Mouse (Mus musculus): ENCODE measurements around the gene Lmnb2. TPM values are rescaled to one million over a fixed set of nuclear protein-coding genes. Genes with fewer than 3 reads are reported as not detected.

Gene Lmnb2
- polyA plus RNA-seq, 1 experiment from 2014 or later: 23.6 TPM

- peaks cover 53% of the 10 kb centered on the region for H3K4me1 ChIP-seq
- H3K9me3 ChIP-seq (replicated peaks): no peaks in the 10 kb centered on the region
- H3K4me2 ChIP-seq: no peak overlapping the region
- H3K4me3 ChIP-seq: no peak overlapping the region
- H3K9ac ChIP-seq: no peak overlapping the region
- no peak overlapping the region for H3K27ac ChIP-seq
- ATAC-seq: no peak
- no peaks in the 10 kb centered on the region for H3K36me3 ChIP-seq
- 72% methylated on average over 9 of the region's 9 CpGs for WGBS (ENCODE audit: insufficient replicate concordance)
- H3K27me3 ChIP-seq (replicated peaks): peaks cover 31% of the 10 kb centered on the region
Measured at GRCm38 (mm10) chr10:80943701-80944100, 25.7 kb upstream of the Lmnb2 start.

GRCm38 (mm10) chr10:80942919-80943318 is 24.9 kb upstream of the Lmnb2 start:
- H3K4me3 ChIP-seq: no peak overlapping the region
- no peak overlapping the region for H3K27ac ChIP-seq
- H3K4me1 ChIP-seq: peaks cover 46% of the 10 kb centered on the region
- H3K36me3 ChIP-seq: no peaks in the 10 kb centered on the region
- WGBS (ENCODE audit: insufficient replicate concordance): 13% methylated on average over 8 of the region's 8 CpGs
- H3K9ac ChIP-seq: no peak overlapping the region
- H3K4me2 ChIP-seq: no peak overlapping the region
- no peak for ATAC-seq
- H3K9me3 ChIP-seq (replicated peaks): no peaks in the 10 kb centered on the region
- peaks cover 39% of the 10 kb centered on the region for H3K27me3 ChIP-seq (replicated peaks)

DNA sequence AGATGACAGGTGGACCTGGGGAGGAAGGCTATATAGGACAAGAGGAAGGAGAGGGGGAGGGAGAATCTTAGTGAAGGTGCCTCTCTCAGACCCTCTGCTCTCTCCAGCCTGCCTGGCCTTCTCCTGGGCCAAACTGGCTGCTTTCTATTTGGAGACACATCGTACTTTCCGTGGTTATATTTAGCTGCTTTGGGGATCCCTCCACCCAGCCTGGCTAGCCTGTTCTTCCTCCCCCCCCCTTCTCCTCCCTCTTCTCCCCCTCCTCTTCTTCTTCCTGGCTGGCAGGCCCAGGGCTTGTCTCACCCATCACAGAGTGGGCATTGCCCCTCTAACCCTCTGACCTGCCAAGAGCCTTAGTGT is 22.9 kb upstream of the Lmnb2 start:
- Histone ChIP-seq H3K4me1 (peaks cover 53% of the 10 kb centered on the region), H3K36me3 (no peaks in the 10 kb centered on the region), H3K9ac (no peak overlapping the region), H3K4me3 (no peak overlapping the region), H3K27me3 (replicated peaks) (peaks cover 58% of the 10 kb centered on the region), H3K4me2 (0 out of 2 replicates have a peak overlapping the region, but pooled peaks have one; percentile 78), H3K27ac (no peak overlapping the region), H3K9me3 (replicated peaks) (no peaks in the 10 kb centered on the region)
- ATAC-seq: no peak
- WGBS (ENCODE audit: insufficient replicate concordance): 23% methylated on average over 2 of the region's 2 CpGs

GRCm38 (mm10) chr10:80940320-80940987 is 22.4 kb upstream of the Lmnb2 start:
- Histone ChIP-seq H3K9me3 (replicated peaks) (no peaks in the 10 kb centered on the region), H3K9ac (no peak overlapping the region), H3K36me3 (no peaks in the 10 kb centered on the region), H3K4me3 (no peak overlapping the region), H3K27me3 (replicated peaks) (peaks cover 63% of the 10 kb centered on the region), H3K27ac (no peak overlapping the region), H3K4me1 (peaks cover 58% of the 10 kb centered on the region), H3K4me2 (peak overlapping the region; percentile 78)
- 0 out of 2 replicates have a peak, but pooled peaks have one; percentile 28 for ATAC-seq
- WGBS (ENCODE audit: insufficient replicate concordance): 26% methylated on average over 8 of the region's 8 CpGs

DNA sequence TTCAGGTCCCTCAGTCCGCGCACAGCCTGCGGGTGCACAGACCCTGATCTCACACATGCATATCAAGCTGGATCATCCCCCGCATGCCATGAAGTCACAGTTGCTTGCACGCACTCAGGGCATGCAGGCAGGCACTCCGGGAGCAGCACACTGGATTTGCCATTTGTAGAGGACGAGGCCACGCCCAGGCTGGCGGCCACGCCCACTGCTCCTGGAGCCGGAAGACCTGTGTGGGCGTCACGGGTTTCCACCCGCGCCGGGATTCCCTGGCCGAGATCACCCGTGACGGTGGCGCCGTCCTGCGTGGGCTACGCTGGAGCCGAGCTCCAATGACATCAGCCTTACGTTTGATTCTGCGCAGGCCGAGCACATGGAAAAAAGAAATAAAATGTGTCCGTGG is 21.6 kb upstream of the Lmnb2 start:
- Histone ChIP-seq H3K27ac (no peak overlapping the region), H3K9ac (peak overlapping the region; percentile 42), H3K4me1 (peaks cover 61% of the 10 kb centered on the region), H3K9me3 (replicated peaks) (no peaks in the 10 kb centered on the region), H3K4me3 (peak overlapping the region; percentile 49), H3K36me3 (no peaks in the 10 kb centered on the region), H3K4me2 (peak overlapping the region; percentile 78), H3K27me3 (replicated peaks) (peaks cover 68% of the 10 kb centered on the region)
- ATAC-seq: peak; percentile 24
- WGBS (ENCODE audit: insufficient replicate concordance): 5% methylated on average over 28 of the region's 28 CpGs

- Histone ChIP-seq H3K9me3 (replicated peaks) (no peaks in the 10 kb centered on the region), H3K27me3 (replicated peaks) (peaks cover 75% of the 10 kb centered on the region), H3K4me3 (peak overlapping the region; percentile 49), H3K27ac (no peak overlapping the region), H3K4me1 (peaks cover 61% of the 10 kb centered on the region), H3K9ac (no peak overlapping the region), H3K36me3 (no peaks in the 10 kb centered on the region), H3K4me2 (peak overlapping the region; percentile 78)
- 0 out of 2 replicates have a peak, but pooled peaks have one; percentile 8 for ATAC-seq
- WGBS (ENCODE audit: insufficient replicate concordance): 12% methylated on average over 15 of the region's 15 CpGs
Measured at GRCm38 (mm10) chr10:80938831-80939550, 20.9 kb upstream of the Lmnb2 start.

GRCm38 (mm10) chr10:80937646-80938045 is 19.6 kb upstream of the Lmnb2 start:
- Histone ChIP-seq H3K4me1 (peaks cover 72% of the 10 kb centered on the region), H3K27me3 (replicated peaks) (peaks cover 83% of the 10 kb centered on the region), H3K4me2 (no peak overlapping the region), H3K9me3 (replicated peaks) (no peaks in the 10 kb centered on the region), H3K36me3 (no peaks in the 10 kb centered on the region), H3K4me3 (no peak overlapping the region), H3K9ac (no peak overlapping the region), H3K27ac (no peak overlapping the region)
- ATAC-seq: no peak
- WGBS (ENCODE audit: insufficient replicate concordance): 37% methylated on average over 8 of the region's 8 CpGs

DNA sequence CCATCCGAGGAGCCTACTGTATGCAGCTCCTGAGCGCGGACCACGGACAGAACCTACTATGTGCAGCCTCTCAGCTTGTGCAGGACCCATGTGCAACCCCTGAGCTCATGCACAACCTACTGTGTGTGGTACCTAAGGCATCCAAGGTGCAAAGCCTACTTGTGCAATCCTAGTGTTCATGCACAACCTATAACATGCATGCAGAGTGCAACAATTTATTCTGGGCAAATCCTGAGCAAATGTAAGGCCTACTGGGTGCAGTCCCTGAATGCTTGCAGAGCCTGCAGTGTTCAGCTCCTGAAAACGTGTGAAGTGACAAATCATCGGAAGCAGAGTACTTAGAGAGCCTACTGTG is 18.7 kb upstream of the Lmnb2 start:
- no peak overlapping the region for H3K9ac ChIP-seq
- 9% methylated on average over 6 of the region's 6 CpGs for WGBS (ENCODE audit: insufficient replicate concordance)

DNA sequence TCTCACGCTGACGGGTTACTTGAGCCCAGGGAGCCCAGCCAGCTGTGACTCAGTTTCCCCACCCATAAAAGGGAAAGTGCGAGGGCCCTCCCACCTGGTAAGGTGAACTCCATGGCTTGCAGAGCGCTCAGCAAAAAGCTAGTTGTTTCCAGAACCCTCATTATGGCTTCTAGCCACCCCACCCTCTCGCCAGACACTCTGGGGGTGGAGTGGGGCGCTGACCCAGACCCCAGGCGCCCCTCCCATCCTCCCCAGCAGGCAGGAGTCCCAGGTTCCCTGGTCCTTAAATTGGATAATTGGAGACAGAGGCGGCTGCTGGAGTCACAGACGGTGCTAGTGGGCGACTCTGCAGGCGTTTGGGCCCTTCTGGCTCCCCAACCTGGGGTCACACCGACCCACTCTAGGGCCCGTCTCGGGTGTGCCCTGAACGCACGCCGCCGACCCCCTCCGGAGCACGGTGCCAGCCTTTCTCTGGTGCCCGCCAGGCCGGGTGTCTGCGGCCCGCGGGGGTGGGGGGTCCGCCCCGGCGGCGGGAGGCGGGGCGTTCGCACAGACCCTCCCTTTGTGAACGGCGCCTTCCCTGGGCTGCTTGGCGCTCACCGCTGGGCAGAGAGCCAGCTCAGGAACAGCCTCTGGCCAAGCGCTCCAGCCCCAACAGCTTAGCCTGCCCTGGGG is 18.2 kb upstream of the Lmnb2 start:
- Histone ChIP-seq H3K9me3 (replicated peaks) (no peaks in the 10 kb centered on the region), H3K9ac (no peak overlapping the region), H3K4me2 (peak overlapping the region; percentile 60), H3K4me3 (peak overlapping the region; percentile 30), H3K27me3 (replicated peaks) (peaks cover 95% of the 10 kb centered on the region), H3K36me3 (no peaks in the 10 kb centered on the region), H3K27ac (no peak overlapping the region), H3K4me1 (peaks cover 81% of the 10 kb centered on the region)
- ATAC-seq: no peak
- WGBS (ENCODE audit: insufficient replicate concordance): 5% methylated on average over 37 of the region's 37 CpGs

More for the DNA sequence above, 18.7 kb upstream of the Lmnb2 start:
- Histone ChIP-seq H3K4me1 (peaks cover 79% of the 10 kb centered on the region), H3K4me2 (peak overlapping the region; percentile 60), H3K4me3 (peak overlapping the region; percentile 30), H3K27ac (no peak overlapping the region), H3K9me3 (replicated peaks) (no peaks in the 10 kb centered on the region), H3K27me3 (replicated peaks) (peaks cover 92% of the 10 kb centered on the region), H3K36me3 (no peaks in the 10 kb centered on the region)
- ATAC-seq: no peak

- Histone ChIP-seq H3K9me3 (replicated peaks) (no peaks in the 10 kb centered on the region), H3K4me2 (peak overlapping the region; percentile 60), H3K4me1 (peaks cover 81% of the 10 kb centered on the region), H3K36me3 (no peaks in the 10 kb centered on the region), H3K27ac (no peak overlapping the region), H3K4me3 (no peak overlapping the region), H3K9ac (no peak overlapping the region), H3K27me3 (replicated peaks) (peaks cover 95% of the 10 kb centered on the region)
- no peak for ATAC-seq
- 9% methylated on average over 17 of the region's 17 CpGs for WGBS (ENCODE audit: insufficient replicate concordance)
Measured at GRCm38 (mm10) chr10:80935698-80936097, 17.7 kb upstream of the Lmnb2 start.

DNA sequence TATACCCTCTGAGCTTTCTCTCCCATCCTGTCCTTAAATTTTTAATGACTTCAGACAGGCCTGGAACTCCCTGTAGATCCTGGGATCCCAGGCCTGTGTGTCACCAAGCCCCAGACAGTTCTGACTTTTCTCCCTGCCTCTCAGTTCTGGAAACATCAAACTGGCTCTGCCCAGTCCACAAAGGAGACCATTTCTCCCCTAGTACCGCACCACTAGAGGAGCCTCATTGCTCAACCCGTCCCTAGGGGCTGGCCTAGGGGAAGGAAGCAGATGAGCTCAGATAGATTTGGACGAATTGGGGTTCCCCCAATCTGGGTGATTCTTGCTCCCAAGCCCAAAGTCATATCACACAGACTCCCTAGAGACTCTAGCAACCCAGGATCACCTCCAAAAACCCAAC is 17.2 kb upstream of the Lmnb2 start:
- no peak overlapping the region for H3K4me3 ChIP-seq
- peaks cover 81% of the 10 kb centered on the region for H3K4me1 ChIP-seq
- H3K27ac ChIP-seq: no peak overlapping the region
- H3K36me3 ChIP-seq: no peaks in the 10 kb centered on the region
- no peak for ATAC-seq
- H3K9ac ChIP-seq: no peak overlapping the region
- H3K4me2 ChIP-seq: 0 out of 2 replicates have a peak overlapping the region, but pooled peaks have one; percentile 60
- peaks cover 95% of the 10 kb centered on the region for H3K27me3 ChIP-seq (replicated peaks)
- 12% methylated on average over 3 of the region's 3 CpGs for WGBS (ENCODE audit: insufficient replicate concordance)
- H3K9me3 ChIP-seq (replicated peaks): no peaks in the 10 kb centered on the region
